Mouse (Mus musculus) erythroid progenitor cell, adult 5-6 weeks (primary cell): ENCODE results near the gene Arhgef17. TPM values are rescaled to one million over a fixed set of nuclear protein-coding genes. Genes with fewer than 3 reads are reported as not detected.

ENCODE experiments used
- ATAC-seq: replicated peaks from 2 replicates; pipeline ENCODE4 v1.8.0; 2016; ENCODE audit warnings: moderate number of reproducible peaks, mild to moderate bottlenecking, moderate TSS enrichment, inconsistent platforms; ENCODE audit not compliant: poor library complexity, low FRiP score, severe bottlenecking
- total RNA-seq, 2 experiments: library from RNA; stranded (forward) in 1 of 2; stranded (reverse) in 1 of 2; fragments of 150-400 nt in 1 of 2; fragments of 186-747, 209-891 nt in 1 of 2; gene quantifications; 2 replicates each; pipeline versions ENCODE4 v1.2.3 to v1.2.4; 2015 to 2017; ENCODE audit warnings: low replicate concordance in 2 of 2

Arhgef17 gene
- total RNA-seq, 2 experiments from 2014 or later, result 0.08 to 0.42 TPM

- no peak for ATAC-seq
Measured at GRCm38 (mm10) chr7:100884460-100884859, 47.4 kb downstream of the Arhgef17 start.

GRCm38 (mm10) chr7:100881950-100882349, 50.0 kb downstream of the Arhgef17 start:
- ATAC-seq, result no peak

GRCm38 (mm10) chr7:100881531-100881930, 50.4 kb downstream of the Arhgef17 start:
- no peak for ATAC-seq

GRCm38 (mm10) chr7:100879595-100879994, 52.3 kb downstream of the Arhgef17 start:
- ATAC-seq, result peak; percentile 58

- no peak for ATAC-seq
Measured at GRCm38 (mm10) chr7:100876771-100877170, 55.1 kb downstream of the Arhgef17 start.

- no peak for ATAC-seq
Measured at GRCm38 (mm10) chr7:100876293-100876692, 55.6 kb downstream of the Arhgef17 start.

GRCm38 (mm10) chr7:100875822-100876221, 56.1 kb downstream of the Arhgef17 start:
- ATAC-seq, result no peak

GRCm38 (mm10) chr7:100873197-100873596, 58.7 kb downstream of the Arhgef17 start:
- no peak for ATAC-seq

GRCm38 (mm10) chr7:100871892-100872291, 60.0 kb downstream of the Arhgef17 start:
- no peak for ATAC-seq

GRCm38 (mm10) chr7:100871355-100871754, 60.6 kb downstream of the Arhgef17 start:
- no peak for ATAC-seq

GRCm38 (mm10) chr7:100869877-100870629, 61.9 kb downstream of the Arhgef17 start:
- ATAC-seq, result no peak

GRCm38 (mm10) chr7:100868551-100868950, 63.4 kb downstream of the Arhgef17 start:
- ATAC-seq, result no peak

- ATAC-seq, result peak; percentile 56; the same call in 1 of the 2 replicates
Measured at GRCm38 (mm10) chr7:100867561-100867960, 64.3 kb downstream of the Arhgef17 start.

GRCm38 (mm10) chr7:100866675-100867074, 65.2 kb downstream of the Arhgef17 start:
- ATAC-seq, result peak; percentile 44

- peak; percentile 83 for ATAC-seq
Measured at GRCm38 (mm10) chr7:100862828-100863638, 68.9 kb downstream of the Arhgef17 start, which contains the start of gene Relt. TSS of gene Relt (minus strand) at chr7:100863446.

GRCm38 (mm10) chr7:100862353-100862752, 69.6 kb downstream of the Arhgef17 start:
- ATAC-seq, result no peak

GRCm38 (mm10) chr7:100861209-100861608, 70.7 kb downstream of the Arhgef17 start:
- ATAC-seq, result no peak

- ATAC-seq, result no peak
Measured at GRCm38 (mm10) chr7:100860450-100860849, 71.5 kb downstream of the Arhgef17 start.

- no peak for ATAC-seq
Measured at GRCm38 (mm10) chr7:100855795-100856573, 75.9 kb downstream of the Arhgef17 start.

GRCm38 (mm10) chr7:100855300-100855699, 76.6 kb downstream of the Arhgef17 start:
- ATAC-seq, result no peak
